Mouse (Mus musculus) forebrain, embryonic 12.5 days (tissue): ENCODE data around the gene Tead1. TPM values are rescaled to one million over a fixed set of nuclear protein-coding genes. Genes with fewer than 3 reads are reported as not detected.

Source experiments
- ATAC-seq: fragments of 200-750 bp; cut with Nextera tagmentation; 2 replicates; pipeline ENCODE4 v1.8.0; 2017; ENCODE audit warnings: moderate TSS enrichment; ENCODE audit not compliant: low FRiP score
- H3K27ac ChIP-seq: fragments of 300-500 bp; sonication (generic); 2 replicates; pipeline ENCODE4 v1.5.1; 2016; ENCODE audit warnings: mild to moderate bottlenecking
- H3K27me3 ChIP-seq: fragments of 300-500 bp; sonication (generic); 2 replicates; pipeline ENCODE4 v1.6.1; 2016; ENCODE audit warnings: mild to moderate bottlenecking
- H3K36me3 ChIP-seq: fragments of 300-500 bp; sonication (generic); replicated peaks from 2 replicates; pipeline ENCODE4 v1.6.1; 2016; ENCODE audit warnings: mild to moderate bottlenecking
- H3K4me1 ChIP-seq: fragments of 300-500 bp; sonication (generic); 2 replicates; pipeline ENCODE4 v1.6.1; 2016
- H3K4me2 ChIP-seq: fragments of 300-500 bp; sonication (generic); 2 replicates; pipeline ENCODE4 v1.6.1; 2016; ENCODE audit warnings: mild to moderate bottlenecking, moderate library complexity
- H3K4me3 ChIP-seq: fragments of 300-500 bp; sonication (generic); replicated peaks from 2 replicates; pipeline ENCODE4 v1.5.1; 2016; ENCODE audit warnings: mild to moderate bottlenecking
- H3K9ac ChIP-seq: fragments of 300-500 bp; sonication (generic); 2 replicates; pipeline ENCODE4 v1.6.1; 2016; ENCODE audit warnings: mild to moderate bottlenecking
- H3K9me3 ChIP-seq: fragments of 300-500 bp; sonication (generic); 2 replicates; pipeline ENCODE4 v1.6.1; 2016
- WGBS: fragments of 180-500 bp; shearing (Covaris S2); methylation state at CpG from one replicate; pipeline ENCODE4 v1.1.7; 2016; 5-methylcytosine and 5-hydroxymethylcytosine counted together
- polyA plus RNA-seq: library from polyadenylated mRNA; unstranded; fragments of >200 nt; fragmentation: Nextera tagmentation; extraction: Ambion mirVana; gene quantifications from 2 replicates; pipeline ENCODE4 v1.2.1, GENCODE M21; 2016

Tead1 gene
- polyA plus RNA-seq, 1 experiment from 2014 or later, result 28.3 TPM

DNA sequence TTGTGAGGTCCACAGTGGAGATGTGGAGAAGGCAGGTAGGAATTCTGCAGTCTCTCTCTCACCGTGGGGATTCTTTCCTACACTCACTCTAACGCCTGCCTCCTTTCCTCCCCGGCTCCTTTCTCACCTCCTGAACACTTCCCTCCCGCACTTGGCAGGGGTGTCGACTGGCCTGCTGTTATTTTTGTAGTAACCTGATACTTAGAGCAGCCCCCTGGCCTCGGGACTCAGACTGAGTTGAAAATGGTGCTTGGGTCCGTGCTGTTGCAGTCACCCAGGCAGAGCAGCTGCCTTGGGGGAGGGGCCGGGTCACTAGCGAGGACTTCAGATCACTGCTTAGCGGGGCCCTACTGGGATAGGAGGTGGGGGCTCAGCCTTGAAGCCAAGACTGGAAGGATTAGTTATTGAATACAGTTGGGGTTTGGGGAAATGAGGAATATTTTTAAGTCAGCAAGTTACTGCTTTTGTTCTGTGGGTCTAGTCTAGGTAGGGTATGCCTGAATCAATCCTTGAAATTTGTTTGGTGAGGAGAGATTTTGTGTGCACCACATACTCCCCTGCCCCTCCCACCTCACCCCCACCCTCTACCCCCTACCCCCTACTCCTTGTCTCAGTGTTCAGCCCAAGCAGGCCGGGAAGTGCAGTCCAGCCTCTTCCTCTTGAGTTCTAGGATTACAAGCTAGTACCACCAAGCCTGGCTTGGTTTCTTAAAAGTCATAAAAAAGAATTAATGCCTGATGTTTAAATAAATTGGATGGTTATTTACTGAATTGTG lies 64.7 kb downstream of the Tead1 start:
- Histone ChIP-seq H3K4me1 (peaks cover 76% of the 10 kb centered on the region), H3K27ac (peak overlapping the region; percentile 75), H3K4me3 (no peak overlapping the region)

DNA sequence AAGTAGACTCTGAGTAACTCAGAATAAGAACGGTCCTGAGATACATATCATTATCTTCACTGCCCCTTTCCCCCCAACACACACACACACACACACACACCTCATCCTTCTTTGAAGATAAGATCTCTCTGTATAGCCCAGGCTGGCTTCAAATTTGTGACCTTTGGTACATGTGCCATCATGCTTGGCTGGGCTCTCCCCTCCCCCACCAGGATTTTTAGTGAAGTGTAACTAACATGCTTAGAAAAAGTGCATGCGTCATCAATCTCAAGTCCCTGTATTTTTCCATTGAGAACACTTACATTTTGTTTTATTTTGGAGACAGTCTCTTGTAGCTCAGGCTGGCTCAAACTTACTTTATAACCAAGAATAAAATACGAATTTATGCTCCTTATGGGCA lies 68.1 kb downstream of the Tead1 start:
- ATAC-seq, result no peak
- H3K9me3 ChIP-seq, result no peaks in the 10 kb centered on the region
- no peak overlapping the region for H3K4me3 ChIP-seq
- no peaks in the 10 kb centered on the region for H3K27me3 ChIP-seq
- no peak overlapping the region for H3K4me2 ChIP-seq
- H3K36me3 ChIP-seq, result no peaks in the 10 kb centered on the region
- WGBS, result 74% methylated on average over 3 of the region's 3 CpGs
- H3K4me1 ChIP-seq, result peaks cover 50% of the 10 kb centered on the region
- H3K9ac ChIP-seq, result no peak overlapping the region
- H3K27ac ChIP-seq, result no peak overlapping the region

More for the DNA sequence above, 64.7 kb downstream of the Tead1 start:
- H3K4me2 ChIP-seq, result peak overlapping the region; percentile 38
- no peaks in the 10 kb centered on the region for H3K36me3 ChIP-seq
- no peaks in the 10 kb centered on the region for H3K27me3 ChIP-seq
- H3K9ac ChIP-seq, result 0 out of 2 replicates have a peak overlapping the region, but pooled peaks have one; percentile 30
- peak; percentile 75 for ATAC-seq
- H3K9me3 ChIP-seq, result no peaks in the 10 kb centered on the region
- WGBS, result 1% methylated on average over 11 of the region's 11 CpGs

DNA sequence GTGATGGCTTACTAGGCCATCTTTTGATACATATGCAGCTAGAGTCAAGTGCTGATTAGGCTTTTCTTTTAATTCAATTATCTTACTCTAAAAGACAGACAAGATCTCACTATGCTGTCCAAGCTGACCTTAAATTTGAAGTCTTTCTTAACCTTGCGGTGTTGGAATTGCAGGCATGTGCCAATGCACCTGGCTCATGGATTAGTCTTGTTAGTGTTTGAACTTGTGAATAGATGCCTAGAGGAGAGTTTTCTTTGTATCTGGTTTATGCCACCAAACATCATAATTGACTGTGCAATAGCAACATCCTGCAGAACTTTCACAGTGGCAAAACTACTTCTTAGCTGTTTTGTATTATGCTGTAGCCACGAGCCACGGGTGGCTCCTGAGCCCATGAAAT lies 68.7 kb downstream of the Tead1 start:
- Histone ChIP-seq H3K27me3 (no peaks in the 10 kb centered on the region), H3K9me3 (no peaks in the 10 kb centered on the region), H3K4me1 (peaks cover 49% of the 10 kb centered on the region), H3K4me2 (no peak overlapping the region), H3K9ac (no peak overlapping the region), H3K4me3 (no peak overlapping the region), H3K27ac (no peak overlapping the region), H3K36me3 (no peaks in the 10 kb centered on the region)
- 77% methylated on average over 3 of the region's 3 CpGs for WGBS
- no peak for ATAC-seq

DNA sequence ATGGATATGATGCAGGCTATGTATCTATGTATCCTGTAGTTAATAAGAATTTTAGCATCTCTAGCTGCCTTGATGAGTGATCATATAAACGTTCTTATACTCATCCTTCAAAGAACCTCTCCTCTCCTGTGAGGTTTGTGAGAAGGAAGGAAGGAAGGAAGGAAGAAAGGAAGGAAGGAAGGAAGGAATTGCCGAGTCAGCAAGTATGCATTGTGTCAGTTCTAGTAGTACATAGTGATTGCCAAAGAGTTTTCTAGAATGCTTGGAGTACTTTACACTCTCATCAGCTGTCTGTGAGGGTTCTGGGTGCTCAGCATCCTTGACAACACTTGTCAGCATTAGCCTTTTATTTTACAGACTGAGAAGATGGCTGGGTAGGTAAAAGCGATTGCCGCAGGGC lies 69.2 kb downstream of the Tead1 start:
- Histone ChIP-seq H3K27ac (no peak overlapping the region), H3K36me3 (no peaks in the 10 kb centered on the region), H3K9me3 (no peaks in the 10 kb centered on the region), H3K4me2 (no peak overlapping the region), H3K9ac (no peak overlapping the region), H3K4me1 (peaks cover 49% of the 10 kb centered on the region), H3K4me3 (no peak overlapping the region), H3K27me3 (no peaks in the 10 kb centered on the region)
- whole genome bisulfite sequencing, result 90% methylated on average over 4 of the region's 4 CpGs
- ATAC-seq, result no peak

DNA sequence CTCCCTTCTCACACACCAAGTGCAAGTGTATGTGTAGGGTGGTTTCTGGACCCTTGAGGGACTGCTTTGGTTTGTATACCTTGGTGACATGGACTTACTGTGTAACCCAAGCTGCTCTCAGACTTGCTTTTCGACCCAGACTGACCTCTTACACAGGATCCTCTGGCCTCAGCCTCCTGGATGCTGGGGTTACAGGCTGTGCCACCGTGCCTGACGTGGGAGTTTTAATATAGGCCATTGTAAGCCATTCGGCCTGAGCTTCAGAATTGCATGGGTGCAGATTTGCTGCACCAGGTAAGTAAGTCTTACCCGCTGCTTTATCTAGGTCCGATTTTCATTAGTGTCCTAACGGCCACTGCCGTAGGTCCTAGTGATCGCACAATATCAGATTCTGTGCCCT lies 71.0 kb downstream of the Tead1 start:
- Histone ChIP-seq H3K4me2 (no peak overlapping the region), H3K9me3 (no peaks in the 10 kb centered on the region), H3K27me3 (no peaks in the 10 kb centered on the region), H3K27ac (no peak overlapping the region), H3K36me3 (no peaks in the 10 kb centered on the region), H3K9ac (no peak overlapping the region), H3K4me3 (no peak overlapping the region), H3K4me1 (peaks cover 42% of the 10 kb centered on the region)
- WGBS, result 93% methylated on average over 9 of the region's 9 CpGs
- no peak for ATAC-seq

DNA sequence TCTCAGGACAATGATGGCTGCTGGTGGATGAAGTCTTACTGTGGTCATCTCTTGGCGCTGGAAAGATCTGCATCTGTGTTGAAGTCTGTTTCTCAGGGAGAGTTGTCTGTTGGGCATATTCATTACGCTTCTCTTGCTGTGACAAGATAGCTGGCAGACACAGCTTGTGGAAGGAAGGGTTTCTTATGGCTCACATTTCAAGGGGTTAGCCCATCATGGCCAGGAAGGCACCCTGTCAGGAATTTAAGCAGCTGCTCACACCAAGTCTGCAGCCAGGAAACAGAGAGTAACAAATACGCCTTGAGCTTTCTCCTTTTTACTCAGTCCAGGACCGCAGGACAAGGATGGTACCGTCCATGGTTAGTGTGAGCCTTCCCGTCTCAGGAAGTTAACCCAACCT lies 73.2 kb downstream of the Tead1 start:
- Histone ChIP-seq H3K4me1 (peaks cover 24% of the 10 kb centered on the region), H3K27me3 (no peaks in the 10 kb centered on the region), H3K36me3 (no peaks in the 10 kb centered on the region), H3K27ac (no peak overlapping the region), H3K4me2 (no peak overlapping the region), H3K9me3 (no peaks in the 10 kb centered on the region), H3K4me3 (no peak overlapping the region), H3K9ac (no peak overlapping the region)
- no peak for ATAC-seq
- WGBS, result 91% methylated on average over 6 of the region's 6 CpGs

DNA sequence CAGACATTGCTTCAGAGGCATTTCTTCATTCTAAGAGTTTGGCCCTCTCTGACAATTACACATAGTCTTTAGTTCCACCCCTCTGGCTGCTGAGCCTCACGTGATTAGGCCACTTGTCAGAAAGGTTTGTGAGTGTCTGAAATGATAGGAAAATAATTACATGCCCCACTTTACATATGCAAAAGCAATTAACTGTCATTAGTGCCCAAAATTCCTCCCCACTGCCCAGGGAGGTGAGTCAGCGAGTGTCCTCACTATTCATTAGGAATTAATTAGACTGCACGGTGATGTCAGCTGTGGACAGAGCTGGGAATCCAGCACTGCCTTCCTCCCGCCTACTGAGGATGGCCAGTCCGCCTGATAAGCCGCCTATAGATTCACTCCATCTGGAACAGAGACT lies 74.2 kb downstream of the Tead1 start:
- Histone ChIP-seq H3K9me3 (no peaks in the 10 kb centered on the region), H3K36me3 (no peaks in the 10 kb centered on the region), H3K9ac (no peak overlapping the region), H3K4me1 (peaks cover 24% of the 10 kb centered on the region), H3K4me2 (no peak overlapping the region), H3K27me3 (no peaks in the 10 kb centered on the region), H3K4me3 (no peak overlapping the region), H3K27ac (no peak overlapping the region)
- peak; percentile 72; the same call in 1 of the 2 replicates for ATAC-seq
- 49% methylated on average over 6 of the region's 6 CpGs for WGBS

DNA sequence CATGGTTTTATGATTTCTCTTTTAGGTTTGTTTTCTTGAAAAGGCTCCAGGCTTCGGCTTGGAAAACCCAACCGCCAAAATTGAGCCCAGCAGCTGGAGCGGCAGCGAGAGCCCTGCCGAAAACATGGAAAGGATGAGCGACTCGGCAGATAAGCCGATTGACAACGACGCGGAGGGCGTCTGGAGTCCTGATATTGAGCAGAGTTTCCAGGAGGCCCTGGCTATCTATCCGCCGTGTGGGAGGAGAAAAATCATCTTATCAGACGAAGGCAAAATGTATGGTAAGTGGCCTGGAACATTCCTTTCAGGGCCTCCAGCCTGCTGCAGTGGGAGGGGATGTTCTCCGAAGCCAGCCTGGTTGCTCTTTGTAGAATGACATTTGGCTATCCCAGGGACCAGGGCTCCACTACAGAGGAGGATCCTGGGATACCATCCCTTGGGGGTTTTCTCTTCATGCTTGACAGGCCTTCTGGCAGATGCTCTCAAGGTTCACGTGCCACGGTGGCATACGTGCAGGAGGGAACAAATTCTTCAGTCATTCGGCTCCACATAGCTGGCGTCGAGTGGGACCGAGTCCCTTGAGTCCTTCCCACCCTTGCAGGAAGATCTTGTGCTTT lies 80.3 kb downstream of the Tead1 start:
- WGBS, result 88% methylated on average over 23 of the region's 23 CpGs
- Histone ChIP-seq H3K4me1 (peaks cover 62% of the 10 kb centered on the region), H3K36me3 (0 out of 2 replicates have a peak, but pooled peaks cover 3% of the 10 kb centered on the region), H3K4me2 (no peak overlapping the region), H3K9ac (no peak overlapping the region), H3K27ac (peak overlapping the region; percentile 83; the same call in 1 of the 2 replicates), H3K4me3 (no peak overlapping the region), H3K27me3 (no peaks in the 10 kb centered on the region), H3K9me3 (no peaks in the 10 kb centered on the region)
- no peak for ATAC-seq

DNA sequence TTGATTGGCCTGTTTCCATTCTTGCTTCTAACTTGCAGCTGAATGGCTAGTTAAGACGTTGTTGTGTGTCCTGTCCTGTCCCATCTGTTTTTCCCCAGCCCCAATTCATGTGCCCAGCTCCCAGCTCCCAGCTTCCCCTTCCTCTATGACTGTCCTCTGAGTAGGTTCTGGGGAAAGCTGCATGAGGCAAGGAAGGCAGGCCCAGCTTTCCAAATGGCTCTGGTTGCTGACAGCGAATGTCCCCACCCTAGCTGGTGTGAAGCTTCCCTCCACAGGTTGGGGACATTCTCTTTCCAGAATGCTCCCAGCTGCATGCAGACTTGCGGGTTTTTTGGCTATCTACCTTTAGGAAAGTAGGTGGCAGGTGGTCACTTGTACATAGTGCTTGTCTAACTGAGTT lies 81.2 kb downstream of the Tead1 start:
- H3K4me1 ChIP-seq, result peaks cover 58% of the 10 kb centered on the region
- WGBS, result 73% methylated on average over 3 of the region's 3 CpGs

DNA sequence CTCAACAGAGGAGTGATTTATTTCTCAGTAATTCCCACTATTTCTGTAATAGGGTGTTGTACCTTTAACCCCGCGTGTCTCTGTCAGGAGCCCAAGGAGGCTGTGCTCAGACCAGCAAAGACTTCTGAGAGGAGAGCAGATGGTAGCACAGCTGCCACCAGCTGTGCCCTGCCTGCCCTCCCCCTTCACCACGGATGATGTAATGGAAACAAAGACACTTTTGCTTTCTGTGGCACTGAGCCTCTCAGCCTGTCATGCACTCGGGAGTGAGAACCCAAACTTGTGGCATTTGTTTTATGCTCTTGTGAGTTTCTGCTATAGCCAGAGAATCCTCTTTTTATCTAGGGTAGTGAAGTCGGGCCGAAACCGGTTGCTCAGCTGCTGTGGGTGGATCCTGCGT lies 81.7 kb downstream of the Tead1 start:
- 31% methylated on average over 8 of the region's 8 CpGs for WGBS
- peak overlapping the region; percentile 32 for H3K4me2 ChIP-seq
- no peak overlapping the region for H3K4me3 ChIP-seq
- H3K27me3 ChIP-seq, result no peaks in the 10 kb centered on the region
- peak; percentile 79 for ATAC-seq
- H3K9me3 ChIP-seq, result no peaks in the 10 kb centered on the region
- H3K27ac ChIP-seq, result peak overlapping the region; percentile 83
- peaks cover 58% of the 10 kb centered on the region for H3K4me1 ChIP-seq
- no peak overlapping the region for H3K9ac ChIP-seq
- H3K36me3 ChIP-seq, result 0 out of 2 replicates have a peak, but pooled peaks cover 3% of the 10 kb centered on the region

More for the DNA sequence above, 81.2 kb downstream of the Tead1 start:
- Histone ChIP-seq H3K36me3 (0 out of 2 replicates have a peak, but pooled peaks cover 3% of the 10 kb centered on the region), H3K27ac (peak overlapping the region; percentile 83), H3K4me2 (peak overlapping the region; percentile 32; the same call in 1 of the 2 replicates), H3K27me3 (no peaks in the 10 kb centered on the region), H3K9me3 (no peaks in the 10 kb centered on the region), H3K9ac (no peak overlapping the region), H3K4me3 (no peak overlapping the region; the same call in 1 of the 2 replicates)
- ATAC-seq, result peak; percentile 43; the same call in 1 of the 2 replicates

DNA sequence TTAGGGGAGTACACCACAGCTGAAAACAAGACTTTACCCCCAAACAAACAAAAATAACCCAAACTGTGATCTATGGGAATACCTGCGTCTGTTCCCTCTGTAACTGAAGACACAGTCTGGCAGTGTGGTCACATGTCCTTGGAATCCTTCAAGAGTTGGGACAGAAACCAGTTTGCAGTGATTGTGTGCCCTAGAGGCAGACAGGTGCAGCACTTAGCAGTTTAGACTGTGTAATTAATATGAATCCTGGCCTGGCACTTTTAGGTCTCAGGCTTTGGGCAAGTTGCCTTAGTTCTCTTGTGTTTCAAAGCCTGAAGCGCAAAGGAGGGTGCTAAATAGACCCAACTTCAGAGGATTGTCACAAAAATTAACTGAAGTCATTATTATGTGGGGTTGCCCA lies 83.8 kb downstream of the Tead1 start:
- Histone ChIP-seq H3K9ac (no peak overlapping the region), H3K9me3 (no peaks in the 10 kb centered on the region), H3K4me3 (no peak overlapping the region), H3K36me3 (0 out of 2 replicates have a peak, but pooled peaks cover 3% of the 10 kb centered on the region), H3K27ac (peak overlapping the region; percentile 42; the same call in 1 of the 2 replicates), H3K4me1 (peaks cover 58% of the 10 kb centered on the region), H3K27me3 (no peaks in the 10 kb centered on the region), H3K4me2 (no peak overlapping the region)
- no peak for ATAC-seq
- 70% methylated on average over 2 of the region's 2 CpGs for WGBS

DNA sequence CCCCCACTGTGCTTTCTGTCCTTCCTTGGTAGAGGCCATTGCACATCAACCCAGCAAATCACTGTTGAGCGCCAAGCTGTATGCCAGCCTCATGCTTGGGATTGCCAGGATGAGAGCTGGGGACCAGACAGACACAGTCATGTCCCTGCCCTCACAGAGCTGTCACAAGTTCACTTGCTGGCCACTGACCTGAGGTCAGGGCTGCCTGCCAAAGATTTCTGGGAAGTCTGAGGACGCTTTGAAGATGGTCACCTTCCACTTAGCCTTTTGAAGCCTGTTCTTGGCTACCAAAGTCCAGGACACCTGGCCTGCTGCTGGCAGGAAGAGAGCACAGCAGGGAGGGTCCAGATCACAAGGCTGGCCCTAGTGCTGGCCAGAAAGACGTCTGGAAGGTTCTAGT lies 84.4 kb downstream of the Tead1 start:
- H3K36me3 ChIP-seq, result 0 out of 2 replicates have a peak, but pooled peaks cover 3% of the 10 kb centered on the region
- no peak overlapping the region for H3K9ac ChIP-seq
- no peak for ATAC-seq
- no peaks in the 10 kb centered on the region for H3K27me3 ChIP-seq
- 69% methylated on average over 3 of the region's 3 CpGs for WGBS
- H3K9me3 ChIP-seq, result no peaks in the 10 kb centered on the region
- peaks cover 52% of the 10 kb centered on the region for H3K4me1 ChIP-seq
- no peak overlapping the region for H3K4me3 ChIP-seq
- H3K4me2 ChIP-seq, result no peak overlapping the region
- H3K27ac ChIP-seq, result peak overlapping the region; percentile 42; the same call in 1 of the 2 replicates
